Mouse (Mus musculus) liver, embryonic 15.5 days (tissue): ENCODE results near the gene S100a11. TPM values are rescaled to one million over a fixed set of nuclear protein-coding genes. Genes with fewer than 3 reads are reported as not detected.

Source experiments
- ATAC-seq: fragments of 200-750 bp; cut with Nextera tagmentation; 2 replicates; pipeline ENCODE4 v1.8.0; 2017; ENCODE audit warnings: moderate number of reproducible peaks, mild to moderate bottlenecking, moderate library complexity; ENCODE audit not compliant: insufficient read depth
- H3K27ac ChIP-seq: fragments of 300-500 bp; sonication (generic); replicated peaks from 2 replicates; pipeline ENCODE4 v1.5.1; 2015; ENCODE audit warnings: mild to moderate bottlenecking, inconsistent platforms
- H3K27me3 ChIP-seq: fragments of 300-500 bp; sonication (generic); 2 replicates; pipeline ENCODE4 v1.6.1; 2015; ENCODE audit warnings: mild to moderate bottlenecking, inconsistent platforms
- H3K36me3 ChIP-seq: fragments of 300-500 bp; sonication (generic); replicated peaks from 2 replicates; pipeline ENCODE4 v1.6.1; 2015; ENCODE audit warnings: moderate library complexity, mild to moderate bottlenecking, inconsistent platforms
- H3K4me1 ChIP-seq: fragments of 300-500 bp; sonication (generic); replicated peaks from 2 replicates; pipeline ENCODE4 v1.6.1; 2015; ENCODE audit warnings: inconsistent platforms
- H3K4me2 ChIP-seq: fragments of 300-500 bp; sonication (generic); 2 replicates; pipeline ENCODE4 v1.6.1; 2015; ENCODE audit warnings: moderate library complexity, mild to moderate bottlenecking, inconsistent platforms
- H3K4me3 ChIP-seq: fragments of 300-500 bp; sonication (generic); replicated peaks from 2 replicates; pipeline ENCODE4 v1.5.1; 2015; ENCODE audit warnings: mild to moderate bottlenecking, inconsistent platforms
- H3K9ac ChIP-seq: fragments of 300-500 bp; sonication (generic); 2 replicates; pipeline ENCODE4 v1.6.1; 2015; ENCODE audit warnings: moderate library complexity, mild to moderate bottlenecking, inconsistent platforms
- H3K9me3 ChIP-seq: fragments of 300-500 bp; sonication (generic); replicated peaks from 2 replicates; pipeline ENCODE4 v1.6.1; 2016; ENCODE audit warnings: inconsistent platforms
- whole genome bisulfite sequencing: fragments of 180-500 bp; shearing (Covaris S2); methylation state at CpG from one replicate; pipeline ENCODE4 v1.1.7; 2015; ENCODE audit warnings: mixed read lengths; ENCODE audit not compliant: insufficient replicate concordance; 5-methylcytosine and 5-hydroxymethylcytosine counted together
- polyA plus RNA-seq: library from polyadenylated mRNA; unstranded; fragments of >200 nt; fragmentation: Nextera tagmentation; extraction: Ambion mirVana; gene quantifications from 2 replicates; pipeline ENCODE4 v1.2.1, GENCODE M21; 2015

The S100a11 gene
- polyA plus RNA-seq, 1 experiment from 2014 or later: 201 TPM

DNA sequence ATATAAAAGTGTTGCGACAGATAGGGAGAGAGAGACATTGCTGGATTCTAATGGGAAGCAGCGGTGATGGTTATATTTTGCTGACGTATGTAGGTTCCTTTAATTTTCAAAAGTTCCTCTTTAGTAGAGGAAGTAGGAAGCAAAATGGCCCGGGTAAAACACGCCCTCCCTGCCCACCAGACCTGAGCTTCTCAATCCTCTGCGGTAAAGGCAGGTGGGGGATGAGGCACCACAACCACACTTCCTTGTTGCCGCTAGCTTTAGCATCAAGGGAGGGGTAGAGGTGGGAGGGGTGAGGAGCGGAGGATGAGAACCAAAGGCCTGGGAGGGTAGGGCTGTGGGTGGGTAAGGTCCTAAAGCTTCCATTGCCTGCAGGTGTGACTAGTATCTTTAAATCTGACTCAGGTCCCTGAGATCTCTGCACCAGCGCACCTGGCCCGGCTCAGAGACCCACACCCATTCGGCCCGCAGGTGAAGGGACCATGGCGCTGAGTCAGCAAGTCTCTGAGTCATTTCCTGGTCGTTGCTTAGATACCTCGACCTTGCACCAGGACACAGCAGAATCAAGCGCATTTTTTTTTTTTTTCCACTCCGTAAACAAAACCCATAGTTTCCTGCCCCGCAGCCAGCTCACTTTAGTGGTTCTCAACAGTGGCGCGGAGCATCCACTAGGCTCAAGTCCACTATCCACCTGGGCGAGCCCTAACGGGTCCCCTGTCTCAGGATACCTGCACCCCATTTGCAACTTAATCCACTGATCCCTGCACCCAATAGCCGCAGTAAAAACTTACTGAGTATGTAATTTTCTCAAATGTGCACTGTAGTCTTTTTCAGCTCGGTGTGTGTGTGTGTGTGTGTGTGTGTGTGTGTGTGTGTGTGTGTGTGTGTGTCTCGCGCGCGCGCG, 14.1 kb upstream of the S100a11 start:
- Histone ChIP-seq H3K9me3 (no peaks in the 10 kb centered on the region), H3K9ac (no peak overlapping the region), H3K27me3 (no peaks in the 10 kb centered on the region), H3K27ac (no peak overlapping the region), H3K4me1 (no peaks in the 10 kb centered on the region), H3K4me3 (no peak overlapping the region), H3K4me2 (peak overlapping the region; percentile 27; the same call in 1 of the 2 replicates), H3K36me3 (no peaks in the 10 kb centered on the region)
- peak; percentile 44 for ATAC-seq
- 23% methylated on average over 30 of the region's 30 CpGs for WGBS

DNA sequence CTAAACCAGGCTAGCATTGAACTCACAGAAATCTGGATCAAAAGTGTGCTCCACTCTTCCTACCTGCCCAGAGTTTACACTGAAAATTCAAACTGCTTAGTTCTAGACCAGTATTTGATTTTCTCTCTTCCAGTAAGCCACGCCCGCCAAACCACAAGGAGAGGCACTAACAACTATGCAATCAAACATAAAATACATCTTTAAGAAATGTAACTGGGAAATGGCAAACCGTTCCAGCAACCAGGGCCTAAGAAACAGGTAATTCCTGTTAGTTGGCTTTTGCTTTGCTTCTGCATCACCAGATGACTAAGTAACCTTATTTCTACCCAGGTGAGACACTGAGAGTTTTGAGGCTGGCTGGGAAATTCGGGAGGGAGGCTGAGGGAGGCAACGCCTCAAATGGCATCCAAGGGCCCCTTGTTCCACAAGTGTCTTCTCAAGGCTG, 13.4 kb upstream of the S100a11 start:
- Histone ChIP-seq H3K27ac (no peak overlapping the region), H3K4me3 (no peak overlapping the region), H3K9ac (no peak overlapping the region), H3K36me3 (no peaks in the 10 kb centered on the region), H3K9me3 (no peaks in the 10 kb centered on the region), H3K27me3 (no peaks in the 10 kb centered on the region), H3K4me1 (no peaks in the 10 kb centered on the region), H3K4me2 (no peak overlapping the region)
- WGBS: 64% methylated on average over 5 of the region's 5 CpGs
- ATAC-seq: no peak

DNA sequence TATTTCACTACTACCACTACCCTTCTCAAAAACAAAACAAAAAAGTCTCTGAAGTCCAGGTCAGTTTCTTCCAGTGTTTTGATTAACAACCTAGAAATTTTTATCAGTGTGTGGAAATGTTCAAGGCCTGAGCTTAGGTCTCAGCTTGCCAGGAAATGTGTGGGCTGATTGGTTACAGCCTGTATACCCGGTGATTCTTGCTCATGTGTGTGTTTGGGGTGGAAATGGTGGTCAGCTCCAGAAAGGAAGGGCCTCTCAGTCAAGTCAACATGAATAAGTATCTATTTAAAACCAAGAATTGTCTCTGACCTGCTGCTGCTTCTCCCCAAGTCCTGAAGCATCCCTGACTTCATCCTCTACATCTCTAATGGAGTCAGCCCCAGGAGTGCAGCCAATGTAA, 11.0 kb upstream of the S100a11 start:
- Histone ChIP-seq H3K4me1 (no peaks in the 10 kb centered on the region), H3K4me3 (no peak overlapping the region), H3K27ac (no peak overlapping the region), H3K27me3 (no peaks in the 10 kb centered on the region), H3K36me3 (no peaks in the 10 kb centered on the region), H3K9me3 (no peaks in the 10 kb centered on the region), H3K9ac (no peak overlapping the region), H3K4me2 (no peak overlapping the region)
- ATAC-seq: no peak
- 10% methylated on average over 1 of the region's 1 CpGs for WGBS

DNA sequence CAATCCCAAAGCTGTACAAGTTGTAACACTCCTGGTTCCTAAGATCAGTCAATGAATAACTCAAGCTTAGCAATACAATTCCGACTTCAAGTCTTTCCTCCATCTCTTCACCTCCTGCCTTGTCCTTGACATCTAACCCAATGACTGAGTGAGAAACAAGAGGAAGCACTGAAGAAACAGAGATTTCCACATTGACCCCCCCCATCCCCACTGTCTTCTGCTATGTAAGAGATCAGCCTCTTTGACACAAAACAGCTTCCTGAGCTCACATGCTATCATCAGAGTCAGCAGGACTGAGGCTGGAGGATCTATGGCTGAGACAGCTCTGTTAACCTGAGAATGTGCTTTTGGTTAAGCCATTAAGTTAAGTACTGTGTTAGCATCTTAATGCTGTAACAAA, 9.3 kb upstream of the S100a11 start:
- Histone ChIP-seq H3K4me2 (no peak overlapping the region), H3K4me1 (no peaks in the 10 kb centered on the region), H3K9me3 (no peaks in the 10 kb centered on the region), H3K36me3 (no peaks in the 10 kb centered on the region), H3K27ac (peak overlapping the region; percentile 38; the same call in 1 of the 2 replicates), H3K27me3 (no peaks in the 10 kb centered on the region), H3K9ac (no peak overlapping the region), H3K4me3 (no peak overlapping the region)
- 42% methylated on average over 1 of the region's 1 CpGs for WGBS
- ATAC-seq: no peak

DNA sequence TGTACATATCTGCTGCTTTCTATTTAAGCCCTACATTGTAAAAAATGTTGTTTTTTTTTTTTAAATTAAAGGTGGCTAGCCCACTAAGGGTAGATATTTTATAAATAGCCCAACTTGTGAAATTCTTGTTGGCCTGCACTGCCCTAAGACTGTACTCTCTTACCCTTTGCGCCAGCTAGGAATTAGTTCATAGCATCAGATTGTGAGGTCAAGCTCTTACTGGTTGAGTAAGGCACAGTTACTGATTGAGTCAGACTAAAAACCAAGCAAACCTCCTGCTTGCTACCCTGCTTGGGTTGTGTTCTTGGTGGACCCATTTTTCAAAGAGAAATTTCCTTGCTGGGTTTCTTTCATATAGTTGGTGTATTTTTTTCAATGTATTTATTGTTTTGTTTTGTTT, 8.5 kb upstream of the S100a11 start:
- no peak overlapping the region for H3K4me3 ChIP-seq
- no peaks in the 10 kb centered on the region for H3K27me3 ChIP-seq
- H3K27ac ChIP-seq: peak overlapping the region; percentile 38; the same call in 1 of the 2 replicates
- no peaks in the 10 kb centered on the region for H3K36me3 ChIP-seq
- no peak for ATAC-seq
- no peaks in the 10 kb centered on the region for H3K9me3 ChIP-seq
- no peak overlapping the region for H3K9ac ChIP-seq
- no peaks in the 10 kb centered on the region for H3K4me1 ChIP-seq
- no peak overlapping the region for H3K4me2 ChIP-seq
- WGBS: 68% methylated on average over 1 of the region's 1 CpGs

DNA sequence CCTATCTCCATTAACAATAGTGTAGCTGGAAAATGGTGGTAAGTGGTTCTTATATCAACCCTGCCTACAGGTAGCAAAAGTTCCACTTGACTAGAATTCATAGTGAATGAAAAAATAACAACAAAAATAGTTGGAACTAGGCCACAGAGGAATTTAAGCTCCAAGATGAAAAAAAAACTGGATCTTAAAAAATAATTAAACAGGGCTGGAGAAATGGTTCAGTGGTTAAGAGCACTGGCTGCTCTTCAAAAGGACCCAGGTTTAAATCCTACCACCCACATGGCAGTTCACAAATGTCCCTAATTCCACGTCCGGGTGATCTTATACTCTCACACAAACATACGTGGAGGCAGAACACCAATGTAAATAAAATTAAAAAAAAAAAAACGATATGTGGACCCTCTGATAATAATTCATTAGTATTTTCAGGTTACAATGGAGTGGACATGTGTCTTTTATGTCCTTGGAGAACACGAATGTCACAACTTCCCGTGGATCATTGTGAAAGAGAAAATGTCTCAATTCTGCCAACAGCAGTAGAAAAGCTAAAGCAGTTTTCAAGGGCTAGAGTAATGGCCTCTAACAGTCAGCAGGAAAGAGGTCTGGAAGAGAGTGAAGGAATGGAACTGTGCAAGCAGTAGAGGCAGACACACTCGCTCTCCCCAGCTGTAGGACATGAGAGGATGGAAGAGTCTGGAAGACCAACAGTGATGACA, 7.7 kb upstream of the S100a11 start:
- WGBS: 60% methylated on average over 7 of the region's 7 CpGs
- H3K36me3 ChIP-seq: no peaks in the 10 kb centered on the region
- no peaks in the 10 kb centered on the region for H3K27me3 ChIP-seq
- ATAC-seq: no peak
- no peaks in the 10 kb centered on the region for H3K4me1 ChIP-seq
- H3K9me3 ChIP-seq: no peaks in the 10 kb centered on the region
- no peak overlapping the region for H3K27ac ChIP-seq
- H3K4me2 ChIP-seq: no peak overlapping the region
- no peak overlapping the region for H3K4me3 ChIP-seq
- H3K9ac ChIP-seq: no peak overlapping the region

DNA sequence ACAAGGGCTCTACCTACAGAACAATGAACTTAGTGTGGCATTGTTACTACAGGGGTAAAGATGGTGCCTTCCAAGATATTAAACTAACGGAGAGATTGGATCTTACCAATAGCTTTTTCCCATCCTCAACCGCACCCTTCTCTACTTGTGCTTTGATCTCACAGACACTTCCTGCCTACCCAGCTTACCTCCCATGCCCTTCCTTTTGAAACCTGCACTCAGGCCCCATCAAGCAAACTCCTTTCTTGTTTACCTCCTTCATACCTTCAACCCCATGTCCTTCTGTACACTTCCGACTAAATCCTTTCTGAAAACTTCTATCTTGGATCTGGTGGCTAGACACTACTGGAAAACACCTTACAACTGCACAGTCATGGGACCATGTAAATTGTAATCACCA, 5.7 kb upstream of the S100a11 start:
- Histone ChIP-seq H3K36me3 (no peaks in the 10 kb centered on the region), H3K27ac (no peak overlapping the region), H3K4me3 (no peak overlapping the region), H3K4me1 (no peaks in the 10 kb centered on the region), H3K27me3 (no peaks in the 10 kb centered on the region), H3K4me2 (no peak overlapping the region), H3K9me3 (no peaks in the 10 kb centered on the region), H3K9ac (no peak overlapping the region)
- no peak for ATAC-seq
- 70% methylated on average over 3 of the region's 3 CpGs for WGBS

DNA sequence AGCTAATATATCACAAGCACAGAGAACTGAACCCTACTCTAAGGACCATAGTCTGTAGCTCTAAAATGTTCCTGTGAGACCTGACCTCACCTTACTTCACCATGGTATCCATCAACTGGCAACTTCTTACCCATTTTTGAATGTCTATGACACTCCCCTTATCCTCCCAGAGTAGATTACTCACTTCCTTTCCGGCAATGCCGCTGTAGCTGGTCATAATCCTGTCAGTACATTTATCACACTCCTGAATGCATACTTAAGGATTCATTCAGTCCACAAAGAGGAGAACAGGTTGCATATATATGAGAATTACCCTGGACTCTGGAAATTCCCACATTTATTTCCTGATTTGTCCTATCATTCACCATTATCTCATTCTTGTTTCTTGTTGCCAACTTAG, 2.9 kb upstream of the S100a11 start:
- Histone ChIP-seq H3K9me3 (no peaks in the 10 kb centered on the region), H3K27me3 (no peaks in the 10 kb centered on the region), H3K4me1 (peaks cover 4% of the 10 kb centered on the region), H3K36me3 (no peaks in the 10 kb centered on the region), H3K4me3 (no peak overlapping the region), H3K4me2 (no peak overlapping the region), H3K9ac (no peak overlapping the region), H3K27ac (no peak overlapping the region)
- 44% methylated on average over 2 of the region's 2 CpGs for WGBS
- ATAC-seq: no peak

DNA sequence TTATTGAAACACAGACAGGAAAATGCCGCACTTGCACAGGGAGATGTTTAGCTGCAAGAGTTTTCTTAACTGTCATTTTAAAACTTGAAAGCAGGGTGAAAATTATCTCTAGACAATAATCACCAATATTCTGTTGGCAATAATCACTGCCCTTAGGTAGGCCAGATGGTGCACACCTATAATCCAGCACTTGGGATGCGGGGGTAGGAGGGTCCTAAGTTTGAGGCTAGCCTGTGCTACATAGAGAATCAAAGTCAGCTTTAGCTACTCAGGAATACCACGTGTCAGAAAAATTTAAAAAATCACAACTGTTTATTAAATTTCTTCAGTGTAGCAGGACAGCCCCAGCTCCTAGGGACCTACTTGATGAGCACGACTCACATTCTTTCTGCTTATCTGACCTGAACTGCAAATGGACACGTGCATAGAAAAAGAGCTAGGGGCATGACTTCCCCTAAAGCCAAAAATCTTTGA, 395 bp upstream of the S100a11 start:
- no peak overlapping the region for H3K9ac ChIP-seq
- no peaks in the 10 kb centered on the region for H3K9me3 ChIP-seq
- ATAC-seq: no peak; the same call in 1 of the 2 replicates
- WGBS: 42% methylated on average over 5 of the region's 5 CpGs
- H3K4me1 ChIP-seq: peaks cover 4% of the 10 kb centered on the region
- H3K27me3 ChIP-seq: no peaks in the 10 kb centered on the region
- no peak overlapping the region for H3K27ac ChIP-seq
- no peaks in the 10 kb centered on the region for H3K36me3 ChIP-seq
- peak overlapping the region; percentile 68 for H3K4me2 ChIP-seq
- H3K4me3 ChIP-seq: peak overlapping the region; percentile 58

DNA sequence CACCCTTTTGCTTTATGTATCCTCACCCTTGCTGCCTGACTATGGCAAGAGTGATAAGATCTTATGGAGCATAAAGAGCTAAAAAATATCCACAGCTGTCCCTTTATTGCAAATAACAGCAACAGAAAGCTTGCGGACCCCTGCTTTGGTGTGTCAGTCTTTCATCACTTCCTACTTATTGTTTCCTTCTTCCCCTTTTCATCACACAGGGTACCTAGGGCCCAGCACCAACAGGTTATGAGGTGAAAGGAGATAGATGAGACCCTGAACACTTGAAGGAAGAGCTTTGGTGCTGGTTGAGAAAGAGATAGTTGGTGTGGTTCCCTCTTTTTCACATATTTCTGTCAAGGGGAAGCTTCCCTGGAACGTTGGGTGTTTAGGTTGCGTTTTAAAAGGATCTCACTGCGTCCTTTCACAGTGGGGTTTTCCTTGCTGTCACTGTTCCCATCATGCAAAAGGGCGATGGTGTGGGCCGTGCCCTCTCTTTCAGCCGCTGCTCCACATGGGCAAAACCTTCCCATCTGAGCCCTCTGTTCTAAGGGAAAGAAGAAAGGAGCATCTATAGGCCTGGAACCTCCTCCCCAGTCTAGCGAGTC, 1.3 kb downstream of the S100a11 start:
- no peak for ATAC-seq
- Histone ChIP-seq H3K9me3 (no peaks in the 10 kb centered on the region), H3K4me2 (peak overlapping the region; percentile 68), H3K36me3 (0 out of 2 replicates have a peak, but pooled peaks cover 5% of the 10 kb centered on the region), H3K9ac (peak overlapping the region; percentile 9; the same call in 1 of the 2 replicates), H3K27ac (0 out of 2 replicates have a peak overlapping the region, but pooled peaks have one; percentile 67), H3K27me3 (no peaks in the 10 kb centered on the region), H3K4me3 (peak overlapping the region; percentile 58), H3K4me1 (peaks cover 4% of the 10 kb centered on the region)
- WGBS: 57% methylated on average over 8 of the region's 8 CpGs

DNA sequence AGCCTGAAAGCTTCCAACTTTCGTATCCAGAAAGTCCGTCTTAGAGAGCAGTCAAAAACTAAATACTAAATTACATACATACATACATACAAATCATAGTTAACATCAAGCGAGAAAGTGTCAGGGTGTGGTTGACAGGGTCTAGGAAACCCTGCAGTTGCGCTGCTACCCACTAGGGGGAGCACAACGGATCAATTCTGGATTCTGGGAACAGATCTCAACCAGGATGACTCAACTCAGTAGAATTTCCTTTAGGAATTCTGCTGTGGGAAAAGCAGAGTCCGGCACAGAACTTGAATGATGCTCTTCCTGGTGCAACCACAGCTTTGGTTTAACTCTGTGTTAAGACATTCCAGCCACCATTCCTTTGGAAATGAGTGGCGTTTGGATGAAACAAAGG, 2.3 kb downstream of the S100a11 start:
- Histone ChIP-seq H3K27ac (no peak overlapping the region), H3K36me3 (0 out of 2 replicates have a peak, but pooled peaks cover 6% of the 10 kb centered on the region), H3K9ac (no peak overlapping the region), H3K4me3 (no peak overlapping the region), H3K4me2 (no peak overlapping the region), H3K9me3 (no peaks in the 10 kb centered on the region), H3K27me3 (no peaks in the 10 kb centered on the region), H3K4me1 (peaks cover 4% of the 10 kb centered on the region)
- ATAC-seq: no peak
- WGBS: 33% methylated on average over 7 of the region's 7 CpGs
